Comparison of ENCODE assay signal across 16 mouse cellular contexts in genomic region chr2:164422675-164423393, GRCm38 (mm10). TPM values are rescaled to one million over a fixed set of nuclear protein-coding genes. Genes with fewer than 3 reads are reported as not detected.
DNase-seq lines count a peak whose midpoint lies in the region; ATAC-seq and TF ChIP-seq lines count a peak whose summit lies in the region.
"Had no signal": no experiment of that assay in that cellular context is flagged by ENCODE, and none has a peak within 500 bp of the region (broad histone marks: within the 10 kb centered on the region; RNA-seq: fewer than 3 reads in every experiment).

No protein-coding gene starts in this region.

- H3K4me3 ChIP-seq in kidney, embryonic 15.5 days (replicated peaks): no peak overlapping the region
- H3K4me3 ChIP-seq in embryonic facial prominence, embryonic 15.5 days (replicated peaks): no peak overlapping the region
- H3K4me3 ChIP-seq in spleen, adult 2 months (ENCODE audit: extremely low read depth, insufficient read depth, insufficient read length): no peak overlapping the region
- H3K4me3 ChIP-seq: forebrain, embryonic 13.5 days; heart, embryonic 15.5 days; neural tube, embryonic 12.5 days had no signal

- no peak overlapping the region for H3K27ac ChIP-seq in kidney, embryonic 15.5 days
- H3K27ac ChIP-seq in embryonic facial prominence, embryonic 15.5 days (replicated peaks): 0 out of 2 replicates have a peak overlapping the region, but pooled peaks have one; percentile 4
- peak overlapping the region; percentile 95 for H3K27ac ChIP-seq in spleen, adult 2 months (ENCODE audit: insufficient read depth, low read length)
- H3K27ac ChIP-seq: forebrain, embryonic 13.5 days; heart, embryonic 15.5 days; neural tube, embryonic 12.5 days had no signal

- no peak for TF ChIP-seq POLR2A in spleen, adult 2 months (IDR thresholded peaks at IDR 0.05; ENCODE audit: low read depth, low read length)

- H3K4me1 ChIP-seq in kidney, embryonic 15.5 days: peaks cover 32% of the 10 kb centered on the region
- H3K4me1 ChIP-seq in embryonic facial prominence, embryonic 15.5 days: no peaks in the 10 kb centered on the region; the same call in 1 of the 2 replicates
- peaks cover 24% of the 10 kb centered on the region; the same call in 1 of the 2 replicates for H3K4me1 ChIP-seq in spleen, adult 2 months (ENCODE audit: control insufficient read depth, insufficient read depth, insufficient read length)
- H3K4me1 ChIP-seq: forebrain, embryonic 13.5 days; heart, embryonic 15.5 days; neural tube, embryonic 12.5 days had no signal

- no peak for ATAC-seq in kidney, embryonic 15.5 days (replicated peaks; ENCODE audit: low FRiP score)
- ATAC-seq in embryonic facial prominence, embryonic 15.5 days (ENCODE audit: insufficient number of reproducible peaks, low FRiP score, low TSS enrichment, low read depth): no peak
- ATAC-seq: forebrain, embryonic 13.5 days; hindbrain, embryonic 16.5 days had no signal

- no peaks in the 10 kb centered on the region for H3K9me3 ChIP-seq in kidney, embryonic 15.5 days (replicated peaks)
- H3K9me3 ChIP-seq in embryonic facial prominence, embryonic 15.5 days (replicated peaks): no peaks in the 10 kb centered on the region
- H3K9me3 ChIP-seq: forebrain, embryonic 13.5 days; heart, embryonic 15.5 days; neural tube, embryonic 12.5 days had no signal

- no peak for TF ChIP-seq CTCF in spleen, adult 2 months (IDR thresholded peaks at IDR 0.05; ENCODE audit: extremely low read depth, insufficient read depth, insufficient read length, insufficient replicate concordance)

- WGBS in kidney, embryonic 15.5 days: 81% methylated on average over 15 of the region's 15 CpGs
- WGBS in embryonic facial prominence, embryonic 15.5 days: 85% methylated on average over 15 of the region's 15 CpGs
- WGBS in spleen, adult 2 months: 25% methylated on average over 15 of the region's 15 CpGs

- H3K4me2 ChIP-seq in kidney, embryonic 15.5 days: no peak overlapping the region
- no peak overlapping the region for H3K4me2 ChIP-seq in embryonic facial prominence, embryonic 15.5 days (replicated peaks)
- H3K4me2 ChIP-seq: forebrain, embryonic 13.5 days; heart, embryonic 15.5 days; neural tube, embryonic 12.5 days had no signal

- DNase-seq in kidney, postnatal 10 days: peak; percentile 16
- peak; percentile 78 to 80 for DNase-seq in B cell, adult 2 months
- DNase-seq in spleen, adult 2 months (ENCODE audit: low read depth in 1 of 2, low spot score in 2 of 2): peak; percentile 59 to 81
- no peak for DNase-seq in frontal cortex, postnatal 14 days (ENCODE audit: low spot score in 2 of 2)
- no peak for DNase-seq in right cerebral cortex, adult 18-20 months
- DNase-seq: gastrocnemius, postnatal 36 days; lung, postnatal 14 days; midbrain, embryonic 14.5 days; right cerebral cortex, postnatal 25 days had no signal

- no peak overlapping the region for H3K9ac ChIP-seq in kidney, embryonic 15.5 days
- H3K9ac ChIP-seq in embryonic facial prominence, embryonic 15.5 days: no peak overlapping the region
- H3K9ac ChIP-seq: forebrain, embryonic 13.5 days; heart, embryonic 15.5 days; neural tube, embryonic 12.5 days had no signal

- H3K27me3 ChIP-seq in kidney, embryonic 15.5 days: no peaks in the 10 kb centered on the region
- H3K27me3 ChIP-seq in embryonic facial prominence, embryonic 15.5 days: no peaks in the 10 kb centered on the region
- no peaks in the 10 kb centered on the region for H3K27me3 ChIP-seq in spleen, adult 2 months (ENCODE audit: control insufficient read depth, insufficient read depth, low read length)
- H3K27me3 ChIP-seq: forebrain, embryonic 13.5 days; neural tube, embryonic 12.5 days had no signal

- peaks cover 47% of the 10 kb centered on the region for H3K36me3 ChIP-seq in kidney, embryonic 15.5 days
- H3K36me3 ChIP-seq in embryonic facial prominence, embryonic 15.5 days: peaks cover 39% of the 10 kb centered on the region
- peaks cover 15% of the 10 kb centered on the region for H3K36me3 ChIP-seq in spleen, adult 2 months (ENCODE audit: control insufficient read depth, insufficient read depth, low read length)
- H3K36me3 ChIP-seq: neural tube, embryonic 12.5 days had no signal

RNA-seq across cellular contexts. Expression of gene Matn4, which starts 17.9 kb away (rescaled TPM):
- polyA plus RNA-seq in kidney, embryonic 15.5 days (2015; fragmentation: Nextera tagmentation; extraction: Ambion mirVana): 1.1 and 2.4 TPM in 2 replicates
- polyA plus RNA-seq in embryonic facial prominence, embryonic 15.5 days (2015; fragmentation: Nextera tagmentation; extraction: Ambion mirVana): 33.4 and 58.2 TPM in 2 replicates
- polyA plus RNA-seq in spleen, adult 2 months (2012; rRNA removed): 0.82 and 1.2 TPM in 2 replicates
- polyA plus RNA-seq: midbrain, embryonic 14.5 days had no signal

RNA-seq across cellular contexts. Expression of gene Rbpjl, which starts 19.9 kb away (rescaled TPM):
- polyA plus RNA-seq in kidney, embryonic 15.5 days (2015; fragmentation: Nextera tagmentation; extraction: Ambion mirVana): 0.05 and 0.08 TPM in 2 replicates
- polyA plus RNA-seq in embryonic facial prominence, embryonic 15.5 days (2015; fragmentation: Nextera tagmentation; extraction: Ambion mirVana): 0.50 and 0.98 TPM in 2 replicates
- 19.0 and 39.4 TPM in 2 replicates for polyA plus RNA-seq in spleen, adult 2 months (2012; rRNA removed)
- polyA plus RNA-seq: embryonic facial prominence, embryonic 11.5 days; forebrain, embryonic 13.5 days; midbrain, embryonic 14.5 days had no signal

RNA-seq across cellular contexts. Expression of gene Sdc4, which starts 20.9 kb away (rescaled TPM):
- 149 and 161 TPM in 2 replicates for polyA plus RNA-seq in kidney, embryonic 15.5 days (2015; fragmentation: Nextera tagmentation; extraction: Ambion mirVana)
- polyA plus RNA-seq in embryonic facial prominence, embryonic 15.5 days (2015; fragmentation: Nextera tagmentation; extraction: Ambion mirVana): 113 and 114 TPM in 2 replicates
- polyA plus RNA-seq in spleen, adult 2 months (2012; rRNA removed): 21.0 and 25.0 TPM in 2 replicates

RNA-seq across cellular contexts. Expression of gene Sys1, which starts 33.9 kb away (rescaled TPM):
- 59.2 and 64.2 TPM in 2 replicates for polyA plus RNA-seq in kidney, embryonic 15.5 days (2015; fragmentation: Nextera tagmentation; extraction: Ambion mirVana)
- polyA plus RNA-seq in embryonic facial prominence, embryonic 15.5 days (2015; fragmentation: Nextera tagmentation; extraction: Ambion mirVana): 66.3 and 67.8 TPM in 2 replicates
- 111 and 172 TPM in 2 replicates for polyA plus RNA-seq in spleen, adult 2 months (2012; rRNA removed)

RNA-seq across cellular contexts. Expression of gene Slpi, which starts 33.9 kb away (rescaled TPM):
- polyA plus RNA-seq in kidney, embryonic 15.5 days (2015; fragmentation: Nextera tagmentation; extraction: Ambion mirVana): 2.4 and 2.7 TPM in 2 replicates
- 9.9 and 14.5 TPM in 2 replicates for polyA plus RNA-seq in embryonic facial prominence, embryonic 15.5 days (2015; fragmentation: Nextera tagmentation; extraction: Ambion mirVana)
- 33.5 and 77.7 TPM in 2 replicates for polyA plus RNA-seq in spleen, adult 2 months (2012; rRNA removed)
- polyA plus RNA-seq: forebrain, embryonic 13.5 days; midbrain, embryonic 14.5 days; neural tube, embryonic 12.5 days had no signal

Comparison
In these comparisons a context has a peak if more than half of its experiments do, and no peak if none do; other contexts are left out.
1. DNase-seq: peak in kidney, postnatal 10 days (single experiment), B cell, adult 2 months (2 of 2) and spleen, adult 2 months (2 of 2); none in frontal cortex, postnatal 14 days (0 of 2) and right cerebral cortex, adult 18-20 months (single experiment).
2. RNA of gene Matn4, which starts 17.9 kb away (polyA plus RNA-seq): 33.4 to 58.2 TPM in embryonic facial prominence, embryonic 15.5 days; 1.1 to 2.4 TPM in kidney, embryonic 15.5 days and 0.82 to 1.2 TPM in spleen, adult 2 months; every median in the first group is over 10 times any median in the second.
3. RNA of gene Rbpjl, which starts 19.9 kb away (polyA plus RNA-seq): 19.0 to 39.4 TPM in spleen, adult 2 months; 0.50 to 0.98 TPM in embryonic facial prominence, embryonic 15.5 days and 0.05 to 0.08 TPM in kidney, embryonic 15.5 days; every median in the first group is over 10 times any median in the second.